Mouse (Mus musculus) right cerebral cortex, postnatal 10 days (tissue): ENCODE results near the gene Postn.

ENCODE experiments used
- DNase-seq, 2 experiments: peaks; one replicate each; pipeline ENCODE4 v3.0.0; 2021; ENCODE audit warnings: low spot score in 2 of 2

Gene Postn

DNA sequence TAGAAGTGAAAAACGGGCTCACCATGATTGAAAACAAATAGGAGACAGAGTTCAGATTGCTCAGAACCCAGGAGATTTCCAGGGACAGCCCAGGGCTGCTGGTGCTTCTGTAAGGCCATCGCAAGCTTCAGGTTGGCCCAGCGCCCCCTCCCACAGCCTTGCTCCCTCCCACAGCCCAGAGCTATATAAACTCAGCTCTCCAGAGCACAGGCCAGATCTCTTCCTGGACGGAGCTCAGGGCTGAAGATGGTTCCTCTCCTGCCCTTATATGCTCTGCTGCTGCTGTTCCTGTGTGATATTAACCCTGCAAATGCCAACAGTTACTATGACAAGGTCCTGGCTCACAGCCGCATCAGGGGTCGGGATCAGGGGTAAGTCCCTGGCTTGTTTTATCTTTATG is at the start of gene Postn:
Postn (plus strand) TSS at position 213 of the 400 bp plus-strand sequence.
- no peak for DNase-seq

- DNase-seq, result peak; percentile 34 to 37
These were observed 46.9 kb upstream of the Postn start for GRCm38 (mm10) chr3:54314055-54314454.

DNA sequence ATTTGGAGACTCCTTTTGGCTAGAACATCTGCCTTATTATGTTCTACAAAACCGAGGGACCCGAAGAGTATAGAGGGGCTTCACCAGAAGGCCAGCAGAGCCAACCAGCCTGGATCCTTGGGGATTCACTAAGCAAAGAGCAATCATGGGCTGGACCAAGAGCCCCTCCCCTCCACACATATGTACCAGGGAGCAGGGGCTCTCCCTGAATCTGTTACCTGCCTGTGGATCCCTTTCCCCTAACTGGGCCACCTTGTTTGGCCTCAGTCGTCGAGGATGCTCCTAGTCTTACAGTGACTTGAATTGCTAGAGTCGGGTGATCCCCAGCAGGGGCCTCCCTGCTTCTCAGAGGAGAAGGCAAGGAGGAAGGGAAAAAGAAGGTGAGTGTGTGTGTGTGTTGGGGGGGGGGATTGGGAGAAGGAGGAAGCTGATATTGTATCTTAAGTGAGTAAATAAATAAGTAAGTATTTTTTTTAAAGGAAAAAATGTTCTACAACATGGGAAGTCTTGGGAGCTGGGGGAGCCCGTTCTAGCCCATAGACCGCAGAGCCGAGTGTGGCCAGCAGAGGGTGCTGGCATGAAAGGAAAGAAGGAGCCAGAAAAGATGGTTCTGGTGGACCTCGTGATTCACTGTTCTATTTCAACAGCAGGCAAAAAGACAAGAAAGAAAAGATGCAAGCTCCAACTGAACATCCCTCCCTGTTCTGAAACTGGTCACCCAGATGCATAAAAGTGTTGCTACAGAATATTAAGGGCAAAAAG is 7.8 kb upstream of the Postn start:
- DNase-seq, result peak; percentile 68 to 79

GRCm38 (mm10) chr3:54357561-54357960 is 3.3 kb upstream of the Postn start:
- DNase-seq, result no peak

GRCm38 (mm10) chr3:54358463-54359189 is 2.3 kb upstream of the Postn start:
- DNase-seq, result peak in 1 of 2 experiments; percentile 31

DNA sequence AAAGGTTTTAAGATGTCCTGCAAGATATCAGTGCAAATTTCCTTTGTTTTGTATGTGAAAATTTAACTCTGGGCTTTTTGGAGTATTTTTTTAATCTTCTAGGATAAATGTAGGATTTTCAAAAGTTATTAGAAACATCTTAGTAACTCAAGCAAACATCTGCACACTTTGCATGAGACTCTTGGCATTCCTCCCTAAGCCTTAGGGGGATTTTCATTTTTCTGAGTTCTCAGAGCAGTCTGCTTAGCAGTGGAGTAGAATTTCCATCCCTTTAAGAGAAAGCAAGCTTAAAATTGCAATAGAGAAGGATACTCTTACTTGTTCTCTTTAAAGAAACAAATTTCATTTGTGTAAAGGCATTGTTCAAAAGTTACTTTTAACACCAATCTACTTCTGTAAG is 747 bp downstream of the Postn start:
- no peak for DNase-seq

DNA sequence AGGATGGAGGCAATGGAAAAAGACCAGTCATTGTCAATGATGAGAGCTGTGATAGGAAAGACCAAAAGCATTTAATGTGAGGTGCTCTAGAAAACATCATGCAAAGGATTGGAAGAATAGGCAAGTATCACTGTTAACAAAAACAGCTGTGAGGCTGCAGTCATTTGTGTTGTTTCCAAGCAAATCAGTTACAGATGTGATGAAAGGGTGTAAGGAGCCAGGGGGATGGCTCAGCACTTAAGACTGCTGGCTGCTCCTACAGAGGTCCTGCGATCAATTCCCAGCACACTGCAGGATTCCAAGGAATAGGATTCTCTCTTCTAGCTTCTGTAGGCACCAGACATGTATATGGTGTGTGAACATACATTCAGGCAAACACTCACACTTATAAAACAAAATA is 10.1 kb downstream of the Postn start:
- DNase-seq, result no peak

- no peak for DNase-seq
These were observed 11.7 kb downstream of the Postn start for GRCm38 (mm10) chr3:54372625-54373024.

DNA sequence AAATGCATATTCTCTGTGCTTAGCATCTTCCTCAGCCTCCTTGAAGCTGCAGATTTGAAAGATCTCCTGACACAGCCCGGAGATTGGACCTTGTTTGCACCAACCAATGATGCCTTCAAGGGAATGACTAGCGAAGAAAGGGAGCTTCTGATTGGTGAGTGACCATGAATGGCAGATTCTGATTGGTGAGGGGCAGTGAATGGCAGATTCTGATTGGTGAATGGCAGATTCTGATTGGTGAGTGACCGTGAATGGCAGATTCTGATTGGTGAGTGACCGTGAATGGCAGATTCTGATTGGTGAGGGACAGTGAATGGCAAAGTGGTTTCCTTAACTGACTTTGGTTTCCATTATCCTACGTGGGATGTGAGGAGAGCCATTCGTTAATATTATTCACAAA is 15.1 kb downstream of the Postn start:
- no peak for DNase-seq

DNA sequence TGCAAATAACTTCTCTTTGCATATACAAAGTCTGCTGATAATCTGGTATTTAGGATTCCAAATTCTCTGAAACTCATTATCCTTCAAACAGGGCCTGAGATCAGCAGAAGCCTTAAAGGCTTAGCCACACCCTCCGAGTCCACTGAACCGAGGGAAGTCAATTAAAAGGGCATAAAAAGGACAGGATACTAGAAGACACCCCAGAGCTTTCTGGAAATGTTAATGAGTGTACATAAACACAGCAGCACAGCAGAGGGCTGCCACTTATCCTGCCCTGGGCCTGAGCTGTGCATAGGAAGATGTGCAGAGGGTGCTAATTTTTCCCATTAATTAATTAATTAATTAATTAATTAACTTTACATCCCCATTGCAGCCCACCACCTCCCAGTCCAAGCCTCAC is 16.7 kb downstream of the Postn start:
- no peak for DNase-seq

- no peak for DNase-seq
These were observed 17.2 kb downstream of the Postn start for GRCm38 (mm10) chr3:54378135-54378534.

- no peak for DNase-seq
These were observed 19.1 kb downstream of the Postn start for GRCm38 (mm10) chr3:54379981-54380380.

DNA sequence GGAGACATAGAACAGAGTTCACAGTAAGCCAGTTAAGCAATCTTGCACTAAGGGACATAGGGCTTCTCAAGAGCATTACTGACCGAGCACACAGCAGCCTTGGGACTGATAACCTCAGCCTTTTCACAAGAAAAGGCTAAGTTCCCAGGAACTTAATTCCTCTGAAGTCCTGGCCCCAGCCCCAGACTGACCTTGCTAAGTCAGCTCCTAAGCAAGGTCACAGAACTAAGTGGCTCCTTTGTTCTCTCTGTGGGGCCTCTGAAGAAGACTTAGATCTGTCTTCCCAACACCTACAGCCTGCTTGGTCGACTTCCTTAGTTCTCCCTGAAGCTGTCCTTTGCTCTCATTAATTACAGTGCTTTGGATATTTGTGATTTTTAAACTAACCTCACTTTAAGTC is 38.4 kb downstream of the Postn start:
- no peak for DNase-seq

DNA sequence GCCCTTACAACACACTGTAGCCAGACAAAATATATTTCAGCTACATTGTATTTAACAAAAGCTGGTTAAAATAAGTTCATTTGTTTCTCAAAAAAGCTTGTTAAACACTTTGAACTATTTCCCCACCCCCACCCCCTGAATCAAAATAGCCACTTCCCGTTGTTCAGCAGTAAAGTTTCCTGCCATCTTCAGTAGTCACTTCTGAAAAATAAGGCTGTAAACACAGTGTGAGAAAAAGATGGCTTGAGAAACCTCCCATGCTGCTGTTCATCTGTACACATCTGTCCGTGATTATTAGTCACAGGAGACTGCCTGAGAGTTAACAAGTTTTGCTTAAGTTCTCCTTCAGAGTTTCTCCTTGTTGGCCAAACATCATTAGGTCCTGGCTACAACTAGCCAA is 39.0 kb downstream of the Postn start:
- no peak for DNase-seq

GRCm38 (mm10) chr3:54400617-54401016 is 39.7 kb downstream of the Postn start:
- no peak for DNase-seq

DNA sequence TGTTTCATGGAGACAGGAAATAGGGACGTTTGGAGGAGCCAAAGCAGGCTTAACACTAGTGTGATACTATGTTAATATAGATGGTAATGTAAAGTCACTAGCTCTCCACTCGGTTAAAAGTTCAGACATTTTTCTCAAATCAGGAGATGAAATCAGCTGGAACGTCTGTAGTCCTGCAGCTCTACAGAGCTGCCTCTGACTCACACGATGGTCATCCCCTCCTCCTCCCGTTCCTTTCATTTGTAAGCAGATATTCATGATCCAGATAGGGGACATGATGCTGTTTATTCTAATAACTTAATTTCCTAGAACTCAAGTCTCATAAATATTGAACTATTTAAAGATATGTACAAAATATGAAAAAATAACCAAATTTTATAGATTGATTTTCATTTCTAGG is 40.8 kb downstream of the Postn start:
- no peak for DNase-seq

- DNase-seq, result no peak
These were observed 42.9 kb downstream of the Postn start for GRCm38 (mm10) chr3:54403791-54404190.

DNA sequence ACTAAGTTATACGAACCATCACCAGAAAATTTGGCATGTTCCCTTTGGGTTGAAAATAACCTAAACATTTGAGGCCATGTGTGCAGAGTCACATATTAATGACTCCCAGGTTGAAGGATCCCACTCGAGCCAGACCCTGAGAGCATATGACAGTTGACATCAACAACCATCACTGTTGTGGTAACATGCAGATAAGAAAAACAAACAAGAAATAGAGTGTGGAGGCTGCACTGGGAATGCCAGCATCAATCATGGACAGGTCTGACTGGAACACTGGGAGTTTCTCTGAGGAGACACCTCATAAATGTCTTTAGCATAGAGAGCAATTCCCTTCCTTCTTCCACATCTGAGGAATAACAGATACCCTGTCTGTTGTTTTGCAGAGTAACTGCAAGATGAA is 45.7 kb downstream of the Postn start:
- no peak for DNase-seq

- DNase-seq, result no peak
These were observed 50.1 kb downstream of the Postn start for GRCm38 (mm10) chr3:54411052-54411451.

- no peak for DNase-seq
These were observed 52.1 kb downstream of the Postn start for GRCm38 (mm10) chr3:54412885-54413583.

- DNase-seq, result no peak
These were observed 52.6 kb downstream of the Postn start for GRCm38 (mm10) chr3:54413584-54413897.

DNA sequence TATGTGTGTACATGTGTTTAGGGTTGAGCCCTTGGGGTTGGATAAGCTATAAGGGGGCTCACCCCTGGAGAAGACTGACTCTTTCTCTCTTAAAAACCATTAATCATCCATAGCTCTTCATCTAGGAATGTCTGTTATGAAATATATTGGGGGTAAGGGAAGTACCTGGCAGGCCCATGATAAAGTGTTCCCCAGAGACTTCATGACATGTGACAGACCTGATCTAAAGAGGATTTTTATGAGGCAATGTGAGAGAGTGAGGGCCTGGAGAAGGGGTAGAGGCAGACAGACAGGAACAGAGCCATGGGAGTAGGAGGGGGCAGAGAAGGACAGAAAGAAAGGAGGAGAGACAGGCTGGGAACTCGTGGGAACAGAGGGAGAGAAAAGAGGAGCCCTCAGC is 53.5 kb downstream of the Postn start:
- DNase-seq, result no peak

DNA sequence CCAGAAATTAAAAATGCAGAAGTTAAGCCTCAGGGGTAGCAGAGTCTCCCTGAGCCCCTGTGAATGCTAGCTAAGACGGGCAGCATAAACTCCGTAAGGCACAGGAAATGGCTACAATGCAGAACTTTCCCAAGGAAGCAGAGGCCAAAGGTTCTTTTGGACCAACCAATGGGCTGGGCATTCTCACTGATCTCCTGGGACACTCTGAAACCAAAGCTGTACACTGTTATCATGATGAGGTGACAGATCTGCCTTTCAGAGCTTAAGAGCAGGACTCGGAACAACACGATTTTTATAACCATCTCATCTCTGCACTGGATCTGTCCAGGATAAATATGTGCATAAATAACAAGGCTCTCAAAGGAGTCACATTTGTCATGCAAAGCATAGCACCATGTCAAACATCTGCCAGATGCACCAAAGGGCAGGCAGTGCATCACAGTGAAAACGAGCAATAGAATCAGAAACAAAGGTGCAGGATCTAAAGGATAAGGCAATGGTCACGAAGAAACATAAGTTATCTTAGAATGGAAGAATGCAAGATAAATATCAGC is 57.0 kb downstream of the Postn start:
- DNase-seq, result no peak
